Mouse (Mus musculus) activated CD4-positive, CD25-positive, alpha-beta regulatory T cell, adult 4 months (primary cell): ENCODE measurements around the gene Dhdds. TPM values are rescaled to one million over a fixed set of nuclear protein-coding genes. Genes with fewer than 3 reads are reported as not detected.
"Not testable (repeated sequence)": the region's sequence is repeated elsewhere in the genome, so short reads cannot be mapped to it uniquely, and the experiment has no call there.

Experiments
- ATAC-seq: one replicate; pipeline ENCODE4 v1.8.0; 2017
- polyA plus RNA-seq, 2 experiments: library from polyadenylated mRNA; unstranded; fragments of 100-300 nt; shearing (Covaris generic); gene quantifications; one replicate each; pipeline ENCODE4 v1.2.1; 2017

The Dhdds gene
- polyA plus RNA-seq, 2 experiments from 2014 or later = 16.7 to 20.0 TPM

GRCm38 (mm10) chr4:134002903-134003302 lies 2.2 kb upstream of the Dhdds start:
- no peak for ATAC-seq

- no peak for ATAC-seq
Observed at GRCm38 (mm10) chr4:134002246-134002645, 1.5 kb upstream of the Dhdds start.

- no peak for ATAC-seq
Observed at GRCm38 (mm10) chr4:134001710-134002109, 992 bp upstream of the Dhdds start.

- no peak for ATAC-seq
Observed at GRCm38 (mm10) chr4:133994697-133995096, 6.0 kb downstream of the Dhdds start.

GRCm38 (mm10) chr4:133991087-133991660 lies 9.5 kb downstream of the Dhdds start:
- ATAC-seq = no peak

GRCm38 (mm10) chr4:133990035-133990434 lies 10.7 kb downstream of the Dhdds start:
- ATAC-seq = no peak

GRCm38 (mm10) chr4:133988289-133988688 lies 12.4 kb downstream of the Dhdds start:
- ATAC-seq = not testable (repeated sequence)

GRCm38 (mm10) chr4:133982936-133983335 lies 17.8 kb downstream of the Dhdds start:
- no peak for ATAC-seq

- ATAC-seq = no peak
Observed at GRCm38 (mm10) chr4:133980496-133980895, 20.2 kb downstream of the Dhdds start.

- no peak for ATAC-seq
Observed at GRCm38 (mm10) chr4:133978021-133978711, 22.6 kb downstream of the Dhdds start.

GRCm38 (mm10) chr4:133971741-133972140 lies 29.0 kb downstream of the Dhdds start:
- ATAC-seq = no peak

- ATAC-seq = no peak
Observed at GRCm38 (mm10) chr4:133970876-133971275, 29.8 kb downstream of the Dhdds start.

GRCm38 (mm10) chr4:133970196-133970595 lies 30.5 kb downstream of the Dhdds start:
- ATAC-seq = no peak

GRCm38 (mm10) chr4:133969114-133969770 lies 31.5 kb downstream of the Dhdds start:
- no peak for ATAC-seq

- peak; percentile 19 for ATAC-seq
Observed at GRCm38 (mm10) chr4:133968150-133968921, 32.4 kb downstream of the Dhdds start, which contains the start of gene Hmgn2. Gene Hmgn2, minus strand, starts transcription at chr4:133968650.

GRCm38 (mm10) chr4:133967866-133968149 lies 32.9 kb downstream of the Dhdds start:
- ATAC-seq = peak; percentile 67

- ATAC-seq = peak; percentile 73
Observed at GRCm38 (mm10) chr4:133967138-133967865, 33.4 kb downstream of the Dhdds start.

- no peak for ATAC-seq
Observed at GRCm38 (mm10) chr4:133966271-133966940, 34.3 kb downstream of the Dhdds start.

- no peak for ATAC-seq
Observed at GRCm38 (mm10) chr4:133962566-133962965, 38.2 kb downstream of the Dhdds start.

- ATAC-seq = no peak
Observed at GRCm38 (mm10) chr4:133958884-133959283, 41.8 kb downstream of the Dhdds start.

GRCm38 (mm10) chr4:133956358-133956757 lies 44.4 kb downstream of the Dhdds start:
- ATAC-seq = no peak

- no peak for ATAC-seq
Observed at GRCm38 (mm10) chr4:133946736-133947135, 54.0 kb downstream of the Dhdds start.
